Mouse (Mus musculus) adrenal gland, postnatal 36 days (tissue): ENCODE measurements at regions not wholly inside any gene's neighbourhood (a gene's known extent, or its start where the extent isn't known, plus 50 kb on each side); places are given as distances from the start of the nearest gene placed in this dataset.

Experiments used
- DNase-seq, 2 experiments: peaks; one replicate each; pipeline ENCODE4 v3.0.0; 2021; ENCODE audit warnings: mixed read lengths in 1 of 2

GRCm38 (mm10) chr2:158909086-158909485 lies 114.5 kb downstream of the Dhx35 start:
- no peak for DNase-seq

GRCm38 (mm10) chr2:158910325-158910724 lies 115.7 kb downstream of the Dhx35 start:
- no peak for DNase-seq

- no peak for DNase-seq
These were observed 116.6 kb downstream of the Dhx35 start for GRCm38 (mm10) chr2:158911191-158911590.

GRCm38 (mm10) chr2:158912631-158913258 lies 118.1 kb downstream of the Dhx35 start:
- peak; percentile 62 to 72 for DNase-seq

GRCm38 (mm10) chr2:158917398-158917797 lies 122.8 kb downstream of the Dhx35 start:
- DNase-seq: peak; percentile 2 to 8

- no peak for DNase-seq
These were observed 123.7 kb downstream of the Dhx35 start for GRCm38 (mm10) chr2:158918312-158918711.

GRCm38 (mm10) chr2:158921342-158922255 lies 127.0 kb downstream of the Dhx35 start:
- no peak for DNase-seq

GRCm38 (mm10) chr2:158922766-158923165 lies 128.2 kb downstream of the Dhx35 start:
- no peak for DNase-seq

- no peak for DNase-seq
These were observed 134.9 kb downstream of the Dhx35 start for GRCm38 (mm10) chr2:158929507-158929906.

GRCm38 (mm10) chr2:158937948-158938565 lies 143.4 kb downstream of the Dhx35 start:
- DNase-seq: no peak

GRCm38 (mm10) chr2:158949418-158949817 lies 154.8 kb downstream of the Dhx35 start:
- DNase-seq: no peak

- DNase-seq: peak in 1 of 2 experiments; percentile 15
These were observed 156.5 kb downstream of the Dhx35 start for GRCm38 (mm10) chr2:158951061-158951460.

- no peak for DNase-seq
These were observed 162.3 kb downstream of the Dhx35 start for GRCm38 (mm10) chr2:158956888-158957287.

- peak; percentile 36 to 65 for DNase-seq
These were observed 170.5 kb downstream of the Dhx35 start for GRCm38 (mm10) chr2:158965003-158965665.

GRCm38 (mm10) chr2:158972178-158972577 lies 177.6 kb downstream of the Dhx35 start:
- no peak for DNase-seq

GRCm38 (mm10) chr2:158985529-158986148 lies 191.0 kb downstream of the Dhx35 start:
- DNase-seq: peak; percentile 35 to 52

- no peak for DNase-seq
These were observed 208.0 kb downstream of the Dhx35 start for GRCm38 (mm10) chr2:159002481-159003186.

- DNase-seq: no peak
These were observed 208.5 kb downstream of the Dhx35 start for GRCm38 (mm10) chr2:159003187-159003497.

GRCm38 (mm10) chr2:159004417-159004816 lies 209.8 kb downstream of the Dhx35 start:
- no peak for DNase-seq

GRCm38 (mm10) chr2:159012725-159013124 lies 218.1 kb downstream of the Dhx35 start:
- DNase-seq: no peak

GRCm38 (mm10) chr2:159014553-159014952 lies 219.9 kb downstream of the Dhx35 start:
- no peak for DNase-seq
